Mouse (Mus musculus): ENCODE measurements around the gene Tmem273. TPM values are rescaled to one million over a fixed set of nuclear protein-coding genes. Genes with fewer than 3 reads are reported as not detected.

Tmem273 gene
- total RNA-seq (2021) = 1 to 10 TPM in 1 of 2 experiments, under 1 TPM in 1; 0.53 to 1.5 TPM
- long read RNA-seq, experiment 1, partial matches to known transcripts = 0 of 1 reads
- long read RNA-seq, experiment 1, other reads (novel, unspliced or antisense) = 0 of 1 reads
- long read RNA-seq, experiment 2 = 0 reads

DNA sequence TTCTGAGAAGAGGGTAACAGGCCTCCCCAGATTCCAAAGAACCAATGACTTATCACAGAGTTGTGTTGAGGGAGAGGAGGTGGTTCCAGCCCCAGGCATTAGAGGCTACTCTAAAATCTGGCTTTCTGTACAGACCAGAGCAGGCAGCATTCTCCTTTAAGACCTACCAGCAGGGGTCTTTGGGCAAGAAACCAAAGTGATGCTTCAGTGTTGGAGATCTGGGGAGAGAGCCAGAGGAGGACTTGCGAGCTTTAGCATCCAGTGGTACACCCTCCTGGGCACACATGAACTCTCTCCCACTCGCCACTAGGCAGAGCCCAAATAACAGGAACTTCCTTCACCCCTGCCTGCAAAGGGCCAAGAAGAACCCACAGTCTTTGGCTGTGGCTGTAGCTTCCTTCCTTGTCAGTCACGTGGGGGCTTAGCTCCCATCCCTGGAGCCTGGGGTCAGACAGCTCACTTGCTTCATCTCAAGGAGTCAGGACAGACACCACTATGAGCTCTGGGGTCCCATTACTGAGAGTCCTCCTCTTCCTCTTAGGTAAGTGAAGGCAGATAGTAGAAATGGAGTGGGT is at the start of gene Tmem273:
Gene Tmem273 (plus strand): TSS at position 408 of the 575 bp plus-strand sequence.
- DNase-seq (ENCODE audit: low spot score in 2 of 2) = no peak

DNA sequence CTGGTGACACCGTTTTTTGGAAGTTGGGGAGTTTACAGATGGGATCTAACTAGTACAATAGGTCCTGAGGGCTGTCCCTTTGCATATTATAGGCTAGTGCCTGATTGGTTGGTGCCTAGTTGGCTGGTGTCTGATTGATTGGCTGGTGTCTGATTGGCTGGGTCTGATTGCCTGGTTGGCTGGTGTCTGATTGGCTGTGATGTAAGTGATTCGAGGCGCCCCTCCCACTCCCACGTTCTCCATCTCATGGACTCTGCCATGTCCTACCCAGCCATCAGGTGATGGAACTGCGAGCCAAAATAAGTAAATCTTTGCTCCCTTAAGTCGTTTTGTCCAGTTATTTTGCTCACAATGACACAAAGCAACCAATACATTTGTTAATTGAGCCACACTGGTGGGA is 49.2 kb upstream of the Tmem273 start:
- no peak for DNase-seq (ENCODE audit: low spot score in 2 of 2)

DNA sequence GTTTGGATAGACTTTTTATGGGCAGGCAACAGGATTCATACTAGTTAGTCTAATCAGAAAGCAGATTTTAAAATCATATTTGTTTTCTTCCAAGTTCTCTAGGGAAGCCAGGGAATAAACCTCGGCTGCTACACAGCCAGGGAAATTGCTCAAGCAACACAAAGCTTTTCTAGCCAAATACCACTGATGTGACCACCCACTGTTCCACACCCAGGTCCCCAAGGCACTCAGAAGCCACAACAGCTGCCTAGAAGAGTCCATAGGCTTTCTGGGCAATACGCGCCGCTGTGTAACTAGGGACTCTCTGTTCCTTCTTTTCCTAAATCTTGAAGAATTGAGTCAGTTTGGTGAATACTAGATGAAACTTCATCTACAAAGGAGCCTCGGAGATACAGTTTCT is 47.2 kb upstream of the Tmem273 start:
- DNase-seq (ENCODE audit: low spot score in 2 of 2) = no peak

DNA sequence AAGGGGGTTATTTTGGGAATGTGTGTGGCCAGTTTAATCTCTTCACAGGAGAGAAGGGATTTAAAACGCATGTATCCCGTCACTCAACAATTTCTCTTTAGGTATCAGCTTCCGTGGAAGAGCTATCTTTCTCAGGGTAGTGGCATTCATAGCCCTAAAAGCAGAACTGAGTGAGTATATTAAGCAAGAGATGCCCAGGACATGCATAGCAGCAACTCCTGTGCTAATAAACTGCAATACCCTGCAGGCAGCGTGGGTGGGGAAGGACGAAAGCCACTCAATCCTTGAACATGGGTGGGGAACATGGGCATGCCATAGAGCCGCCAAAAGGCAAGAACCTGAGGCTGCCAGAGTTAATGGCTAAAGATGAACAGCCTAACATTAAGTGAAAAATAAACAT is 37.2 kb upstream of the Tmem273 start:
- DNase-seq (ENCODE audit: low spot score in 2 of 2) = no peak

DNA sequence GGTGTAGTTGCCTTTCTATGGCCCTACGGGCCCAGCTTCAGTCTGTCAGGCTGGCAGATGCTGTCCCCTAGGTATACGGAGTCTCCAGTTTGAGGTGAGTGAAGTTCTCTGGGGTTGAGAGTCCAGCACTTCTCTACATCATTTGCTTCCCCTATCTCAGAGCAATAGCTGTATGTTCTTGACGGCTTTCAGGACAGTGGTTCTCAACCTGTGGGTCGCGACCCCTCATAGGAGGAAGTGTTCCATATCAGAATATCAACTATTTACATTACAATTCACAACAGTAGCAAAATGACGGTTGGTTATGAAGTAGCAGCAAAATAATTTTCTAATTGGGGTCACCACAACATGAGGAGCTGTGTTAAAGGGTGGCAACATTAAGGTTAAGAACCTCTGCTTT is 35.0 kb upstream of the Tmem273 start:
- DNase-seq (ENCODE audit: low spot score in 2 of 2) = no peak

DNA sequence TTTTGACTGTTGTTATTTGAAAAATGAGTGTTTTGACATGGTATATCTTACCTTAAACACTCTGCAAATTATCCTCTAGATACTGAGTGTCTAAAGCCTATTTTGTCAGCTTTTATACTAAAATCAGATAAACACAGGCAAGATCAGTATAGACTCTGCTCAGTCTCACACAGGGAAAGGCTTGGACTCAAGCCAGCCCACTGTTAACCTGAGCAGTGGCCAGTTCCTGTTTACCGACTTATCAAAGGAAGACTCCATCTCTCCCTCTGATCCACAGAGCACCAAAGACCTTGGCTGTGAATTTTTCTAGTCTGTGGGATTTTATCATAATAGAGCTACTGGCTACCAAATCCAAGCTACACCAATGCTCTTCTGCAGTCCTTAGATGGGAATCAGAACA is 31.5 kb upstream of the Tmem273 start:
- DNase-seq (ENCODE audit: low spot score in 2 of 2) = no peak

DNA sequence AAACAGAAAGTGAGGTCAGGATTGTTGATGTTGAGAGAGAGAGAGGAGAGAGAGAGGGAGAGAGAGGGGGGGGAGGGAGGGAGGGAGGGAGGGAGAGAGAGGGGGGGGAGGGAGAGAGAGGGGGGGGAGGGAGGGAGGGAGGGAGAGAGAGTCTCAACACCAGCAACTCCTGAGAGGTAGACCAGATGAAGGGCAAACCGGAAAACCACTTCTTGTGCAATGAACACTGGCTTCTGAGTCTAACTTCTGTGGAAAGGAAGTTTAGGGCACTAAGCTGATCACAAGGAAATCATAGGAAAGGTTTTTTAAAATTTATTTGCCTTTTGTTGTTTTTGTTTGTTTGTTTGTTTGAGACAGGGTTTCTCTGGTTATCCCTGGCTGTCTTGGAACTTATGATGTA is 23.6 kb upstream of the Tmem273 start:
- DNase-seq (ENCODE audit: low spot score in 2 of 2) = no peak

DNA sequence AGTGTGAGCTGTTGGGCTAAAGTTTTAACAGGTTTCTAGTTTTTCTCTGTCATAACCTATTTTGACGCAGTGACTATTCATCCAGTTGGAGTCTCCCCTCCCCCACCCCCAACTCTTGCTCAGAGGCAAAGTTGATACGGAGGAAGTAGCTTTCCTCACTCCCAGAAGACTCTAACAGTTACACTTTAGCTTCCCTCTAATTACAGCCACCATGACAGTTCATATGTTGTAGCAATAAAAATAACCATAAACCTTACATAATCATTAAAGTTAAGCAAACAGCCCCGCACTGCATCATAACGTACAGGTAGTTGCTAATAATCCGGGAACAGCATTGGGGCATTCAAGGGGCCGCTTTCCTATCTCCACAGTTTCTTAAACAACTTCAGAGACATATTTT is 15.2 kb upstream of the Tmem273 start:
- DNase-seq (ENCODE audit: low spot score in 2 of 2) = no peak

DNA sequence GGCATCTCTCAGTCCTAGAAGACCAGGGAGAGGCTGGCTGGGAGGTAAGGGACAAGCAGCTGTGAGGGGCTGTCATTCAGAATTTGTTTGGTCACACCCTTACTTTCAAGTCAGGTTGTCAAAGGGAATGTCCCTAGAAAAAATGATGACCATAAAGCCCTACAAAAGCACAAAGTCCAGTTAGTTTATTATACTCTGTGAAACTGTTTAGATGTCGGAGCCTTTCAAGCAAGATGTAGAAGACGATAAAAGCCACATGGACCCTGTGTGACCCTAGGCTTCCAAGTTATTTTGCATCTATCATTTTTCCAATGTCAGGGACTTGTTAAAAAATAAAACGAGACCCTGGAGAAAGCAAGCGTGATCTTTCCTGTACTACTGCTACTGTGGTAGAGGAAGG is 13.7 kb upstream of the Tmem273 start:
- no peak for DNase-seq (ENCODE audit: low spot score in 2 of 2)

DNA sequence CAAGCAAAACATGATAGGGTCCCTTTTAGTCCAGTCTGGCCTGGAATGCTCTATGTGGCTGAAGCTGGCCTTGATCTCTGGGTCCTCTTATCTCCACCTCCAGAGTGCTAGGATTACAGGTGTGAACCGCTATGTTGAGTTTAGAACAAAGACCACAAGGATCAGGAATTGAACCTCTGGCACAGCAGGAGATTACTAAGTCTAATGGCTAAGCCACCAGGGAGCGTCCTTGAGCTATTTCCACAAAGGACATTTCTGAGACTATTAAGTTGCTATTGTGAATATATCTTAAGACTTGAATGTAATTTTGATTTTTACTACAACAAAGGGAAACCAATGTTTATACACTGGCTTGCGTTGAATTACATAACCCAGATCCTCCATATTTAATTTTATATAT is 13.0 kb upstream of the Tmem273 start:
- DNase-seq (ENCODE audit: low spot score in 2 of 2) = peak; percentile 42 to 58

DNA sequence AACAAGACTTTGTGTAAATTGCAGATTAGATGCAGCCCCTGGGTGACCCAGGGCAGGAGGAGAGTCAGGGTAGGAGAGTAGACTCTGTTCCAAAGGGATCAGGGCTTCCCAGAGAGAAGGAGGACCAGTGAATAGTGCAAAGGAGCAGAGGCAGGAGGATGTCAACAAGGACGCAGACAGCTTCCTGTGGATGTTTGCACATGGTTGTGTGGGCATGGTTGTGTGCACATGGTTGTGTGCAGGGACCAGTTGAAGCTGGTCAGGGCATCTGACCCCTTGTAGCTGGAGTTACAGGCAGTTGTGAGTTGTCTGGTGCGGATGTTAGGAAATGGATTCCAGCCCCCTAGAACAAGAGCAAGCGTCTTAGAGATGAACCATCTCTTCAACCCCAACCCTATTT is 12.3 kb upstream of the Tmem273 start:
- no peak for DNase-seq (ENCODE audit: low spot score in 2 of 2)

DNA sequence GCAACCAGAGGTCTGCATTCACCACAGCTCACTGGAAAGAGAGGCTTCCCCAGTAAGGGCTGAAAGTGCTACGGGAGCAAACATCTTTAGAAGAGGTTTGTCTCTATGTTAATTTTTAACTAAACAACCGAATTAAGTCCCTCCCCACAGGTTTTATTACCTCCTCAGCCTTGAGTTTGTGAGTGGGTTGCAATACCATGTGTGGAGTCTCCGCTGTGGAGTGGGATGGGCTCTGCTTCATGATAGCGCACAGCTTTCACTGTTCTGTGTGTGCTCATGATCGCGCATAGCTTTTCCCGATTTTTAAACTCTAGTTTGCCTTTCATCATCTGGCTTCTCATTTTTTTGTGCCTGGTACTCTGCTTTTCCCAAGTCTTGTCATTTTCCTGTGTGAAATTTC is 9.7 kb upstream of the Tmem273 start:
- no peak for DNase-seq (ENCODE audit: low spot score in 2 of 2)

DNA sequence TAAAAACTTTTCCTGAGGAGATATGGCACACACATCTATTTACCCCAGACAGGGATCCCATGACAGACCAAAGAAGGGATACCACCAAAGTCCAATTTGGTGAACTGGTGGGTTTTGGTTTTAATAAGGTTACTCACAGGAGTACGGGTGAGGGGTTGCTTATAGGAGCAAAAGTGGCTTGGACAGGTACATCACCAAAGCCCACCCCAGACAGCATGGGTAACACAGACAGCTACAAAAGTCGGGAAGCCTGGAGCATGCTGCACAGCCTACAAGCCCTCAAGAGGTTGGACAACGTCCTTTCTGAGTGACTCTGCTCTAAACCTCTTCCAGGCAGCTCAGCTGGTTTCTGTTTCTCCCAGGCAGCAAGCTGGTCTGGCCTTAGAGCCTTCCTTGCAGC is 7.4 kb upstream of the Tmem273 start:
- no peak for DNase-seq (ENCODE audit: low spot score in 2 of 2)

DNA sequence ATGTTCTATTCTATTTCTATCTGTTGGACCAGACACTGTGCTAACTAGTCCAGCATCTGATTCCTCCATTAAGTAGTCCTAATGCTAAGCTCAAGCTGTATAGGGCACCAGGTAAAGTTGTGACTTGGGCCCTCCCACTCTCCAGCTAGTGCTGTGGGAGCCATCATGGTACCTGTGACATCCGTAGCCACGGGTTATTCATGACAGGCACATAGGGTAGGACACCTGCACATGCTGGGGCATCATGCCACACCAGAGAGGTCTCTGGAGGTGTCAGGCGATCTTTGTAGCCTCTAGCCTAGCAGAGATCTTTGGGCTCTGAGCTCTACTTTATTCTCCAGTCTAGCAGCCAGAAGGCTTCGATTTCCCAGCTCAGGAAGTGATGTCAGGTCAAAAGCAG is 2.9 kb upstream of the Tmem273 start:
- no peak for DNase-seq (ENCODE audit: low spot score in 2 of 2)

DNA sequence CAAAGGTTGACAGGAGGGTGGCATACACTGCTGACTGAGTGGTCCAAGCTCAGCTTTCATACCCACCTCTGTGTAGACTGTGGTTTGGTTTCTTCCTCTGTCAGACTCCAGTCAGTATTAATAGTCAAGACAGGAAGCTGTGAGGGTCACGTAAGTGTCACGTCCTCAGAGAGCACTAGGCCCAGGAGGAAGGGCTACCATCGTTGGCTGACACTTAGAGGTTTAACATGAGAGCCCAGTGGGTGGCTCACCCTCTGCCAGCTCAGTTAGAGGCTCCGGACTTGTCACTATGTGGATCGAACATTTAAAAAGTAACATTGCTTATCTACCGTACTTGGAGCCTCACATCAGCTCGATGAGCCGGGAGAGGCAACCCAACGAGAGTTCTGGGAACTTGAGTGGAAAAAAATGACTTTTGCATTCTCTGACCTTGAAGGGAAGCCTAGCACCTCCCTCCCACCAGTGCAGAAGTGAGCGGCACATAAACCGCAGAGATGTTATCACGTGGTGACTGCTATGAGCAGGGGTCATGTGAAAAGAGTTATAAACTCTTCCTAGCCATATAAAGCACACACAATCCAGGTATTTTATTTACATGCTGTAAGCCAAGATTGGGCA is 1.5 kb upstream of the Tmem273 start:
- no peak for DNase-seq (ENCODE audit: low spot score in 2 of 2)

DNA sequence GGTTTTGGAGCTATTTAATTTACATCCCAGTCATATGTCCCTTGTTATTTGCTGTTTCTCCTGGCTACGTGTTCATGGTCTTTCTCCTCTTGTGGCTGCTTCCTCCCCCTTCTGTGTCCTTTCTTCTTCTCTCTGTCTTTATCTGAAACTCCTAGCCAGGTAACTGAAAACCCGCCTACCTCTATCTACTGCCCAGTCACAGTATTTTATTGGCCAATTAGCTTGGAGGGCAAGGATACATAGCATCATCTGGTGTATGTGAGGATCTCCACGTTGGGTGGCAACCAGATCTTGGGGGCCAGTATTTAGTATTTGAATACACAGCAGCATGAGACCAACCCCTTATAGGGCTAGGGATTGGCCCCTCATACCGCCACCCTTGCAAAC is 1.0 kb upstream of the Tmem273 start:
- DNase-seq (ENCODE audit: low spot score in 2 of 2) = no peak

DNA sequence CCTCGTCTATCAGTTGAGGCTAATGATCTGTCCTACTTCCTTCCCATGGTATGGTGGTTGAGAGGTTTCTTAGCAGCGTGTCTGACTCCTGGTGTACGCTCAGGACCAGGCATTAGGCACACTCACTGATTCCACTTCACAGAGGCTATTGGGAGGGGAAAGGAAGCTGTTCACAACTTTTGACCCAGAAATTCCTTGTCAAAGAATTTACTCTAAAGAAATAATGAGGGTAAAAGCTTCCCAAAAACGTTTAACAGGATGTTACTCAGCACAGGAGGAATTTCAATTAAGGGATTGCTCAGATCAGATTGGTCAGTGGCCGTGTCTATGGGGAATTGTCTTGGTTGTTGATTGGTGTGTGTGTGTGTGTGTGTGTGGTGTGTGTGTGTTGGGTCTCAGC is 1.9 kb downstream of the Tmem273 start:
- no peak for DNase-seq (ENCODE audit: low spot score in 2 of 2)

DNA sequence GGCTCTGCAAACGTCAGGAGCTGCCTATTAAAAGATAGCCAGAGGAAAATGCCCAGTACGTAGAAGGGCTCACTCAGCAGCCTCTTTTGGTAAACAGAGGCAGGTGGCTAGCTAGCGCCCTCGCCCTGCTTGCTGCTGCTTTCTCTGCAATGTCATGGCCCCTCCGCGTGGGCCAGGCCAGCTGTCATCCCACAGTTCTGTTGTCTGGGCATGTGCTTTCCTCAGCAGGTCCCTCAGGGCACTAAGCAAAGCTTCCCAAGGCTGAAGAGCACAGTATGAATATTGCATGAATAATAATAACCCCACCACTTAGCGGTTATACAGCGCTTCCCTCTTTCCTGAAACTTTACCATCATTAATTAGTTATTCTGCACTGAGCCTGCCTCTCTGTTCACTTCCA is 10.6 kb downstream of the Tmem273 start:
- DNase-seq (ENCODE audit: low spot score in 2 of 2) = no peak

DNA sequence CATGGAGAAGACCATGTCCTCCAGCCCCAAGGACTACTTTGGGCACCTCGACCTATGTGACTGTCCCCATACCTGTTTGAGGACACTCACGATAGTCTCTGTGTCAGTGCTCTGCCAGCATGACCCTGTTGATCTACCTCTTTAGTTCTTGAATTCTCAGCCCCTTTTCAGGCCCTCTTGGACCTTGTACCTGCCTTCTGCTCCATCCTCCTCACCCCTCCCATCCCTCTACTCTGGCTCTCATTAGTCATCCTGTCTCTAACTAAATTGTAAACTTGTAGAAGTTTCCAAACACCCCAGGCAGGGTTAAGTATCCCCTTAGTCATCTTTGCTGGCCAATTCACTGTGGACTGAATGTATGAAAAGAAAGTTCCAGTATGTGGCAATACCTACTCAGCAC is 12.0 kb downstream of the Tmem273 start:
- no peak for DNase-seq (ENCODE audit: low spot score in 2 of 2)

DNA sequence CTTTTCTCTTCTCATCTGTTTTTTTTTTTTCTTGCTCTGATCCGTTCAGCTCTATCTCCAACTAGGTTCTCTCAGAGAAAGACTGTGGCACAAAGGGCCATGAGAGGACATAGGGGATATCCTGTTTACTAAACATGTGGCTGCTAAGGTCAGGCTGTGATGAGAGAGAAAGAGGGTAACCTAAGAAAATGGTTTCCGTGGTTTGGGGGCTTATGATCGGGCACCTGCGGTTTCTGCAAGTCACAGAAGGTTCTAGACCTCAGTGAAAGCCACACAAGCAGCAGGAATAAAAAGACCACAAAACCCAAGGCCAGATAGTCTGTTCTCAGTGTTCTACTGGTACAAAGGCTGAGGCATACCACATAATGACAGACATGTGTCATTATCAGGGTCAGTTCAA is 12.6 kb downstream of the Tmem273 start:
- no peak for DNase-seq (ENCODE audit: low spot score in 2 of 2)

DNA sequence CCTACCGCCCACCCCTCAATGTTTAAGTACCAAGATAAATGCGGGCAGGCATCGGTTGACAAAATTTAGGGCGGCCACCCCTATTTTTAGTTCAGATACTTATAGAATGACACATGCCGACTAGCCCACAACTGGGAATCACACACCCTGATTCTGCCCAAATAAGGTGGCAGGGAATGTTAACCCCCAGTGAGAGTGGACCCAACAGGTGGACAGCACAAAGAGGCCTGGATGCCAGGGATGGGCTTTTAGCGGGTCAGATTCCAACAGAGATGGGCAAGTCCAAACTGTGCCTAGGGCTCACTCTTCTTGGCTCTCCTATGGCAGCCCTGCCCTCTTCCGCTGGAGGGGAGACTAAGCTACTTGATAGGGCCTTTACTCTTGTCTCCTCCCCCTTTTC is 14.3 kb downstream of the Tmem273 start:
- no peak for DNase-seq (ENCODE audit: low spot score in 2 of 2)

DNA sequence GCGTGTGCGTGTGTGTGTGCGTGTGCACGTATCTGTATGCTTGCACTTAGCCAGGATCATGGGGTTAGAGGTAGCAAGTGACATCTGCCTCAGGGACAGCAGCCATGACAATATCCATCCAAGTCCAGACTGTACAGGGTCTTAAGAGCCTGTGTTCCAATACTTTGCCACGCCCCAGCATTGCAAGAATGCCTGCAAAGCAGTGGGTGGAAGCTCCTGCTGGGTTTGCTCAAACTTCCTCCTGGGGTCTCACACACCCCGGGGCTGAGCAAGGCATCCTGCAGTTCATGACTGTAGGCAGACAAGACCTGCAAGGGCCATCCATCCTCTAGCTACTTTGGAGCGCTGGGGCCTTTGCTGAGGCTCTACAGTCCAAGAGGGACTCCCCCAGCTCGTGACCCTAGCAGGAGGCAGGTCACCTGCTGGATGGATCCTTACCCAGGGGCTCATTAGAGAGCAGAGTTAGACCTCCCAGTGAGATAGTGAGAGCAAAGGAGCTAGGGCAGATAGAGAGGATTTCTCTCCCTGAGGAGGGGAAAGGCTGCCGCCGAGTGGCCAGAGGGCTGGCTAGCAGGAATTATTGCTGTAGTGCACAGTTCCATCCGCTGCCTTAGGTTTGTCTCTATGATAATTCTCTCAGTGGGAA is 15.4 kb downstream of the Tmem273 start:
- DNase-seq (ENCODE audit: low spot score in 2 of 2) = no peak

DNA sequence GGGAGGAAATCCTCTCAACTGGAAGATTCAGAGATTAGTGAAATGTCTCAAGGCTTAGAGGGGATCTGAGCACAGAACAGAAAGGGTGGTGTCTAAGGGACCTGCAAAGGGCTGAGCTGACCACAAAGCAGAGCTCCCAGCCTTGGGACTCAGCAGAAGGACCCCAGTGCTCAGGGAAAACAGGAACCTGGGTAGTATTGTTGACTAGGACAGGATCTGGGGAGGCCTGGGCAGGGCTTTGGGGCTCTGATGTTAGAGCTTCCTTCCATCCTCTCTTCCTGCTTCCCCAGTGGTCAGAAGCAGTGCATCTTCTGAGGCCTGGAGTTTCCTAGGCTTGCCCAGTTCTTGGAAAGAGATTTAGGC is 15.9 kb downstream of the Tmem273 start:
- DNase-seq (ENCODE audit: low spot score in 2 of 2) = no peak
